Mouse (Mus musculus) stomach, embryonic 16.5 days (tissue): ENCODE data around the gene Mex3a. TPM values are rescaled to one million over a fixed set of nuclear protein-coding genes. Genes with fewer than 3 reads are reported as not detected.
A peak's percentile ranks its signal among the peaks of the same experiment; 100 is the strongest.

Experiments
- ATAC-seq: fragments of 200-750 bp; cut with Nextera tagmentation; 2 replicates; pipeline ENCODE4 v1.8.0; 2017; ENCODE audit warnings: moderate number of reproducible peaks, moderate TSS enrichment; ENCODE audit not compliant: insufficient read depth, low FRiP score
- H3K27ac ChIP-seq: fragments of 300-500 bp; sonication (generic); 2 replicates; pipeline ENCODE4 v1.5.1; 2014; ENCODE audit warnings: low read length
- H3K27me3 ChIP-seq: fragments of 300-500 bp; sonication (generic); 2 replicates; pipeline ENCODE4 v1.6.1; 2014; ENCODE audit warnings: low read length, control low read depth, mixed read lengths; ENCODE audit not compliant: control insufficient read depth, insufficient read depth
- H3K36me3 ChIP-seq: fragments of 300-500 bp; sonication (generic); 2 replicates; pipeline ENCODE4 v1.6.1; 2014; ENCODE audit warnings: low read length; ENCODE audit not compliant: control insufficient read depth, insufficient read depth
- H3K4me1 ChIP-seq: fragments of 300-500 bp; sonication (generic); 2 replicates; pipeline ENCODE4 v1.6.1; 2014; ENCODE audit warnings: low read length, control low read depth, mixed read lengths; ENCODE audit not compliant: control insufficient read depth, insufficient read depth
- H3K4me2 ChIP-seq: fragments of 300-500 bp; sonication (generic); 2 replicates; pipeline ENCODE4 v1.6.1; 2014; ENCODE audit warnings: low read depth, low read length, mixed read lengths
- H3K4me3 ChIP-seq: fragments of 300-500 bp; sonication (generic); replicated peaks from 2 replicates; pipeline ENCODE4 v1.5.1; 2014; ENCODE audit warnings: mild to moderate bottlenecking, low read length
- H3K9ac ChIP-seq: fragments of 300-500 bp; sonication (generic); 2 replicates; pipeline ENCODE4 v1.6.1; 2014; ENCODE audit warnings: low read length
- H3K9me3 ChIP-seq: fragments of 300-500 bp; sonication (generic); replicated peaks from 2 replicates; pipeline ENCODE4 v1.6.1; 2016; ENCODE audit warnings: low read length, control low read depth; ENCODE audit not compliant: control insufficient read depth
- WGBS: fragments of 180-500 bp; shearing (Covaris S2); extraction: QIAGEN DNeasy Blood & Tissue Kit; methylation state at CpG from one replicate; pipeline ENCODE4 v1.1.7; 2014; 5-methylcytosine and 5-hydroxymethylcytosine counted together
- polyA plus RNA-seq: library from polyadenylated mRNA; unstranded; fragments of >200 nt; fragmentation: Nextera tagmentation; extraction: Ambion mirVana; gene quantifications from 2 replicates; pipeline ENCODE4 v1.2.1, GENCODE M21; 2015

Mex3a gene
- polyA plus RNA-seq, 1 experiment from 2014 or later, result 11.4 TPM

GRCm38 (mm10) chr3:88520078-88520477 lies 12.1 kb upstream of the Mex3a start:
- H3K36me3 ChIP-seq, result peaks cover 6% of the 10 kb centered on the region; the same call in 1 of the 2 replicates
- no peaks in the 10 kb centered on the region for H3K4me1 ChIP-seq
- no peak for ATAC-seq
- no peak overlapping the region for H3K4me2 ChIP-seq
- no peak overlapping the region for H3K27ac ChIP-seq
- H3K9me3 ChIP-seq, result no peaks in the 10 kb centered on the region
- no peak overlapping the region for H3K4me3 ChIP-seq
- 68% methylated on average over 2 of the region's 2 CpGs for WGBS
- no peaks in the 10 kb centered on the region for H3K27me3 ChIP-seq
- no peak overlapping the region for H3K9ac ChIP-seq

GRCm38 (mm10) chr3:88521156-88521555 lies 11.0 kb upstream of the Mex3a start:
- no peaks in the 10 kb centered on the region for H3K27me3 ChIP-seq
- no peak overlapping the region for H3K4me3 ChIP-seq
- H3K36me3 ChIP-seq, result peaks cover 6% of the 10 kb centered on the region; the same call in 1 of the 2 replicates
- ATAC-seq, result no peak
- H3K4me1 ChIP-seq, result peaks cover 7% of the 10 kb centered on the region; the same call in 1 of the 2 replicates
- H3K4me2 ChIP-seq, result no peak overlapping the region
- H3K9ac ChIP-seq, result no peak overlapping the region
- WGBS, result 90% methylated on average over 6 of the region's 6 CpGs
- no peaks in the 10 kb centered on the region for H3K9me3 ChIP-seq
- no peak overlapping the region for H3K27ac ChIP-seq

- Histone ChIP-seq H3K4me1 (peaks cover 10% of the 10 kb centered on the region; the same call in 1 of the 2 replicates), H3K4me2 (no peak overlapping the region), H3K27ac (no peak overlapping the region), H3K9ac (peak overlapping the region; percentile 26; the same call in 1 of the 2 replicates), H3K36me3 (peaks cover 6% of the 10 kb centered on the region; the same call in 1 of the 2 replicates), H3K27me3 (no peaks in the 10 kb centered on the region), H3K9me3 (no peaks in the 10 kb centered on the region), H3K4me3 (no peak overlapping the region)
- WGBS, result 31% methylated on average over 9 of the region's 9 CpGs
- ATAC-seq, result no peak
Measured at GRCm38 (mm10) chr3:88521803-88522331, 10.3 kb upstream of the Mex3a start.

- Histone ChIP-seq H3K36me3 (peaks cover 6% of the 10 kb centered on the region; the same call in 1 of the 2 replicates), H3K4me1 (peaks cover 18% of the 10 kb centered on the region), H3K9ac (no peak overlapping the region), H3K4me2 (no peak overlapping the region), H3K27me3 (no peaks in the 10 kb centered on the region), H3K27ac (no peak overlapping the region), H3K9me3 (no peaks in the 10 kb centered on the region), H3K4me3 (no peak overlapping the region)
- WGBS, result 83% methylated on average over 8 of the region's 8 CpGs
- no peak for ATAC-seq
Measured at GRCm38 (mm10) chr3:88523027-88523426, 9.2 kb upstream of the Mex3a start.

- Histone ChIP-seq H3K9ac (0 out of 2 replicates have a peak overlapping the region, but pooled peaks have one; percentile 7), H3K4me1 (peaks cover 31% of the 10 kb centered on the region), H3K27ac (no peak overlapping the region), H3K4me2 (no peak overlapping the region), H3K27me3 (no peaks in the 10 kb centered on the region), H3K4me3 (no peak overlapping the region), H3K9me3 (no peaks in the 10 kb centered on the region), H3K36me3 (peaks cover 6% of the 10 kb centered on the region; the same call in 1 of the 2 replicates)
- ATAC-seq, result no peak
- WGBS, result 85% methylated on average over 5 of the region's 5 CpGs
Measured at GRCm38 (mm10) chr3:88525021-88525420, 7.2 kb upstream of the Mex3a start.

- WGBS, result 30% methylated on average over 17 of the region's 17 CpGs
- Histone ChIP-seq H3K36me3 (peaks cover 6% of the 10 kb centered on the region; the same call in 1 of the 2 replicates), H3K4me1 (peaks cover 37% of the 10 kb centered on the region), H3K4me3 (no peak overlapping the region), H3K9ac (no peak overlapping the region), H3K27me3 (no peaks in the 10 kb centered on the region), H3K9me3 (no peaks in the 10 kb centered on the region), H3K27ac (no peak overlapping the region), H3K4me2 (peak overlapping the region; percentile 10; the same call in 1 of the 2 replicates)
- peak; percentile 84 for ATAC-seq
Measured at GRCm38 (mm10) chr3:88526157-88527131, 5.8 kb upstream of the Mex3a start.

- no peak for ATAC-seq
- no peaks in the 10 kb centered on the region for H3K27me3 ChIP-seq
- H3K4me3 ChIP-seq, result no peak overlapping the region
- peak overlapping the region; percentile 37 for H3K27ac ChIP-seq
- peaks cover 37% of the 10 kb centered on the region for H3K4me1 ChIP-seq
- H3K4me2 ChIP-seq, result 0 out of 2 replicates have a peak overlapping the region, but pooled peaks have one; percentile 9
- H3K9me3 ChIP-seq, result no peaks in the 10 kb centered on the region
- 49% methylated on average over 8 of the region's 8 CpGs for WGBS
- H3K36me3 ChIP-seq, result peaks cover 6% of the 10 kb centered on the region; the same call in 1 of the 2 replicates
- H3K9ac ChIP-seq, result peak overlapping the region; percentile 61
Measured at GRCm38 (mm10) chr3:88527565-88527964, 4.6 kb upstream of the Mex3a start.

GRCm38 (mm10) chr3:88528646-88529045 lies 3.5 kb upstream of the Mex3a start:
- Histone ChIP-seq H3K4me3 (no peak overlapping the region), H3K27ac (no peak overlapping the region), H3K9ac (0 out of 2 replicates have a peak overlapping the region, but pooled peaks have one; percentile 97), H3K27me3 (no peaks in the 10 kb centered on the region), H3K9me3 (no peaks in the 10 kb centered on the region), H3K4me2 (no peak overlapping the region), H3K36me3 (peaks cover 6% of the 10 kb centered on the region; the same call in 1 of the 2 replicates), H3K4me1 (peaks cover 39% of the 10 kb centered on the region)
- WGBS, result 71% methylated on average over 11 of the region's 11 CpGs
- ATAC-seq, result no peak
